Mouse (Mus musculus) midbrain, embryonic 15.5 days (tissue): ENCODE measurements around the gene Fam243. TPM values are rescaled to one million over a fixed set of nuclear protein-coding genes. Genes with fewer than 3 reads are reported as not detected.

Experiments used
- ATAC-seq: fragments of 200-750 bp; cut with Nextera tagmentation; replicated peaks from 2 replicates; pipeline ENCODE4 v1.8.0; 2017; ENCODE audit warnings: moderate TSS enrichment
- H3K27ac ChIP-seq: fragments of 300-500 bp; sonication (generic); 2 replicates; pipeline ENCODE4 v1.5.1; 2015; ENCODE audit warnings: mild to moderate bottlenecking, inconsistent platforms
- H3K27me3 ChIP-seq: fragments of 300-500 bp; sonication (generic); replicated peaks from 2 replicates; pipeline ENCODE4 v1.6.1; 2015; ENCODE audit warnings: inconsistent platforms
- H3K36me3 ChIP-seq: fragments of 300-500 bp; sonication (generic); replicated peaks from 2 replicates; pipeline ENCODE4 v1.6.1; 2015; ENCODE audit warnings: inconsistent platforms
- H3K4me1 ChIP-seq: fragments of 300-500 bp; sonication (generic); 2 replicates; pipeline ENCODE4 v1.6.1; 2015; ENCODE audit warnings: inconsistent platforms
- H3K4me2 ChIP-seq: fragments of 300-500 bp; sonication (generic); 2 replicates; pipeline ENCODE4 v1.6.1; 2015; ENCODE audit warnings: inconsistent platforms, mild to moderate bottlenecking, moderate library complexity
- H3K4me3 ChIP-seq: fragments of 300-500 bp; sonication (generic); 2 replicates; pipeline ENCODE4 v1.5.1; 2015; ENCODE audit warnings: mild to moderate bottlenecking, inconsistent platforms
- H3K9ac ChIP-seq: fragments of 300-500 bp; sonication (generic); 2 replicates; pipeline ENCODE4 v1.6.1; 2015; ENCODE audit warnings: mild to moderate bottlenecking, inconsistent platforms
- H3K9me3 ChIP-seq: fragments of 300-500 bp; sonication (generic); 2 replicates; pipeline ENCODE4 v1.6.1; 2016; ENCODE audit warnings: inconsistent platforms
- WGBS: fragments of 180-500 bp; shearing (Covaris S2); methylation state at CpG from one replicate; pipeline ENCODE4 v1.1.7; 2015; ENCODE audit warnings: mixed read lengths; 5-methylcytosine and 5-hydroxymethylcytosine counted together
- polyA plus RNA-seq: library from polyadenylated mRNA; unstranded; fragments of >200 nt; fragmentation: Nextera tagmentation; extraction: Ambion mirVana; gene quantifications from 2 replicates; pipeline ENCODE4 v1.2.1, GENCODE M21; 2015

Fam243 gene
- polyA plus RNA-seq, 1 experiment from 2014 or later = 0.06 TPM

DNA sequence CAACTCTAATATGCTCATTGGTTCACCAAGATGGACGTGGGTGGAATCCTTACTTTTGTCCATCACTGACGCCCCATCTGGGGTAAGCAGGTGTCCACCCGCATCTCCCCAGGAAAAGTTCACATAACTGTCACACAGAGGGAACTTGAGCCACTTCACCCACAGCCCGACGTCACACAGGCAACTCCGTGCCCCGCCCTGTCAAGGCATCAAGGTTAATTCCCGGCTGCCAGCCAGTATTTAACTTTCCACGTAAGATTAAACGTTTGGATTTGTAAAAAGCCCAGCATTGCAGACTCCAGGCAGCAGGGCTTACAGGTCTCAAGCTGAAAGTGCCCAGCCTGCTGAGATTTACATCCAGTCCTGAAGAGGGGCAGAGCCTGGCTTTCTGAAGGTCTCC lies 29.1 kb downstream of the Fam243 start, which contains the start of gene Kcne2:
Gene Kcne2 (plus strand): TSS at position 289 of the 400 bp plus-strand sequence.
- Histone ChIP-seq H3K36me3 (no peaks in the 10 kb centered on the region), H3K27me3 (no peaks in the 10 kb centered on the region), H3K4me1 (peaks cover 3% of the 10 kb centered on the region; the same call in 1 of the 2 replicates), H3K9me3 (no peaks in the 10 kb centered on the region), H3K27ac (no peak within 1 kb of the TSS), H3K4me2 (no peak within 1 kb of the TSS), H3K4me3 (no peak within 1 kb of the TSS), H3K9ac (no peak within 1 kb of the TSS)
- 74% methylated on average over 10 of the region's 10 CpGs for WGBS
- no peak for ATAC-seq

DNA sequence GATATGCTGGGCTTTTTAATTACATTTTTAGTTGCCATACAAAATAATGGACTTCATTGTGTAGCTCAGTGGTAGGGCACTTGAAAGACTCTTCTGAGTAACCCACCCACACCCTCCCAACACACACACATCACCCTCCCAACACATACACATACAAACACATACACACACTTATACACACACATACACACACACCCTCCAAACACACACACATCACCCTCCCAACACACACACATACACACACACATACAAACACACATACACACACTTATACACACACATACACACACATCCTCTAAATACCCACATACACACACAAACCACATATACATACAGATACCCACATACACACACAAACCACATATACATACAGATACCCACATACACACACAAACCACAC lies 31.2 kb downstream of the Fam243 start:
- Histone ChIP-seq H3K27me3 (no peaks in the 10 kb centered on the region), H3K4me1 (peaks cover 3% of the 10 kb centered on the region; the same call in 1 of the 2 replicates), H3K4me2 (no peak overlapping the region), H3K9me3 (no peaks in the 10 kb centered on the region), H3K4me3 (no peak overlapping the region), H3K9ac (no peak overlapping the region), H3K27ac (no peak overlapping the region), H3K36me3 (no peaks in the 10 kb centered on the region)
- no peak for ATAC-seq

DNA sequence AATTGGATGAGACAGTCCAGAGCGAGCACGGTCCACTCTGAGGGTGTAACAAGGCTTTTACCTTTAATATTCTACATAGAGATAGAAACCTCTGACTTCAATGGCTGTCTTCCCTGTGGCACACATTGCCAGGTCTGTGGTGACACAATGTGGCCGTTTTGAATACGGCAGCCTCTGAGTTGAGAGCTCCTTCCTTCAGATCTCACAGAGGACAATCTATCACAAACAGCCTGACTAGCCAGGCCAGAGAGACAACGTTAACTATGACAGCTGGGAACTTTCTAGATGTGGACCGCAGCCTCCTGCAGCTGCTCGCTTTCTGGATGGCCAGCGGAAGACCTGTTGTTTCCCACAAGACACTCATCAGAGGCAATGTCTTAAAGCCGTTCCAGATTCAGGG lies 32.5 kb downstream of the Fam243 start:
- no peak overlapping the region for H3K9ac ChIP-seq
- no peak overlapping the region for H3K4me2 ChIP-seq
- H3K27ac ChIP-seq = no peak overlapping the region
- no peaks in the 10 kb centered on the region for H3K27me3 ChIP-seq
- no peaks in the 10 kb centered on the region for H3K36me3 ChIP-seq
- H3K9me3 ChIP-seq = no peaks in the 10 kb centered on the region
- 86% methylated on average over 9 of the region's 9 CpGs for WGBS
- no peaks in the 10 kb centered on the region for H3K4me1 ChIP-seq
- ATAC-seq = 0 out of 2 replicates have a peak, but pooled peaks have one; percentile 39
- H3K4me3 ChIP-seq = no peak overlapping the region

DNA sequence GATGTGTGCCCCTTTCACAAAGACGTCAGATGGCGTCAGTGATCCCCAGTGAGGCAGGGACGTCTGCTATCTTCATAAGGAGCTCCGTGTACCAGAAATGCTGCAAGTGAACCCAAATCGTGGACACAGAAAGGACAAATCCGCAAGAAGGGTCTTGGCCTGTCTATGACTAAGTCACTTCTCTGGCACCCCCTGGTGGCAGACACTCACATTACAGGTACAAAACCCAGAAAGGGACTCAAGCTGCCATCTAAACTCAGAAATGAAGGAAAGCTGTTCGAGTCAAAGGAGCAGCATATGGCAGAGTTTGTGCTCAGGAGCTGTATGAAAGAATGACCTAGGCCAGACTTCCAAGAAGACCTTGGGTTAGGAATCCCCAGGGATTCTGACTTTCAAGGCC lies 34.6 kb downstream of the Fam243 start:
- 0 out of 2 replicates have a peak, but pooled peaks have one; percentile 14 for ATAC-seq
- 12% methylated on average over 7 of the region's 7 CpGs for WGBS

DNA sequence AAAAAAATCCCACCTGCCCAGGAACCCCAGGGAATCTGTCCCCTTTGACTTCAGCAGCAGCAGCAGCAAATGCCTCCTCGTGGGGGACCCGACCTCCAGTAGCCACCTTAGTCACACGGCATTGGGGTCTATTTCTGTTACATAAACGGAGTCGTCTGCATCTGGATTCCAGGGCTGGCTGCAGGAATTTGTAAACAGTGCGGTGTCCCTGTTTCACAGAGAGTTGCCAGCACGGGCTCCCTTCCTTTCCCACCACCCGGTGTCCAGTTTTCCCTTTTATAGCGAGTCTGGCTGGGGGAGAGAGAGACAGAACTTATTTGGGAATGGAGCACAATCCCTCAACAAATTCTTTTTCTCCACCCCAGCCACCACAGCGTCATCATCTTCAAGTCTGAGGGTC lies 36.2 kb downstream of the Fam243 start:
- H3K4me2 ChIP-seq = no peak overlapping the region
- no peak for ATAC-seq
- 70% methylated on average over 10 of the region's 10 CpGs for WGBS
- no peaks in the 10 kb centered on the region for H3K4me1 ChIP-seq
- H3K27me3 ChIP-seq = no peaks in the 10 kb centered on the region
- H3K4me3 ChIP-seq = no peak overlapping the region
- no peaks in the 10 kb centered on the region for H3K9me3 ChIP-seq
- no peak overlapping the region for H3K9ac ChIP-seq
- H3K36me3 ChIP-seq = no peaks in the 10 kb centered on the region
- H3K27ac ChIP-seq = no peak overlapping the region

More for the DNA sequence above, 34.6 kb downstream of the Fam243 start:
- no peak overlapping the region for H3K4me3 ChIP-seq
- H3K9ac ChIP-seq = no peak overlapping the region
- H3K36me3 ChIP-seq = no peaks in the 10 kb centered on the region
- no peaks in the 10 kb centered on the region for H3K9me3 ChIP-seq
- H3K4me2 ChIP-seq = no peak overlapping the region
- no peaks in the 10 kb centered on the region for H3K27me3 ChIP-seq
- H3K4me1 ChIP-seq = no peaks in the 10 kb centered on the region
- no peak overlapping the region for H3K27ac ChIP-seq

DNA sequence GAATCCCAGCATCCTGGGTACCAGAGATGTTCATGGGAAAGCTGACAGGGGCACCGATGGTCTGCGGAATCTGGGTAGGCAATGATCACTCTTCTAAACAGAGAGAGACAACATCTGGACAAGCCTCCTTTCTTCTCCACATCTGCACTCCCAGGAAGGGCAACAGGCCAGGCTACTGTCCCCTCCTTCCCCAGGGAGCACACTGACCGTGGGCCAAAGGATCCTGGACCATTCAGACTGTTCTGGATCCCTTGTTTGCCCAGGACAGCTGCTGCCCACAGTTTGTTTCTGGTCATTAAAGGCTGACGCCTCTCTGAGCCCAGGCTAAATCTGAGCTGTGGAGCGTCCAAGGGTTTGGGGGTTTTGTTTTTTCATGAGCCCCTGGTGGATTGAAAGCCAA lies 38.6 kb downstream of the Fam243 start:
- Histone ChIP-seq H3K27me3 (no peaks in the 10 kb centered on the region), H3K9ac (no peak overlapping the region), H3K4me1 (no peaks in the 10 kb centered on the region), H3K9me3 (no peaks in the 10 kb centered on the region), H3K4me3 (no peak overlapping the region), H3K4me2 (no peak overlapping the region), H3K27ac (no peak overlapping the region), H3K36me3 (no peaks in the 10 kb centered on the region)
- WGBS = 67% methylated on average over 5 of the region's 5 CpGs
- ATAC-seq = no peak

DNA sequence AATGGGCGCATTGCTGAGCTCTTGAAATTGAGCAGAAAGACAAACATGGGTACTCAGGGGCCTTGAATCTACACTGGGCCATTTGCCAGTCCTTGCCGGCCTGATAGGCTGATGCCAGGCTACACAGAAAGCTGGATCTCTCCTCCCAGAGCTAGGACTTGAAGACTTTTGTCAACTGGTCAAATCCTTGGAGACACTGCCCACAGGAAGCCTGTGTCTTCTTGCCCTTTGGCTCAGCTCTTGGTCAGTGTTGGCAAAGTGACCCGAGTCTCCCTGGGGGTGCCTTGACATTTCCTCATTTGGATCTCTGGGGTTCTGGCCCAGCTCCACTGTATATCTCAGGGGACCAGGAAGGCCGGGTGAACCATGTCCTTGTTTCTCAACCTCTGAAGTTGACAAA lies 45.7 kb downstream of the Fam243 start:
- no peak for ATAC-seq
- Histone ChIP-seq H3K4me1 (no peaks in the 10 kb centered on the region), H3K4me3 (no peak overlapping the region), H3K9ac (no peak overlapping the region), H3K4me2 (no peak overlapping the region), H3K27me3 (no peaks in the 10 kb centered on the region), H3K36me3 (no peaks in the 10 kb centered on the region), H3K27ac (no peak overlapping the region), H3K9me3 (no peaks in the 10 kb centered on the region)
- WGBS = 88% methylated on average over 4 of the region's 4 CpGs

DNA sequence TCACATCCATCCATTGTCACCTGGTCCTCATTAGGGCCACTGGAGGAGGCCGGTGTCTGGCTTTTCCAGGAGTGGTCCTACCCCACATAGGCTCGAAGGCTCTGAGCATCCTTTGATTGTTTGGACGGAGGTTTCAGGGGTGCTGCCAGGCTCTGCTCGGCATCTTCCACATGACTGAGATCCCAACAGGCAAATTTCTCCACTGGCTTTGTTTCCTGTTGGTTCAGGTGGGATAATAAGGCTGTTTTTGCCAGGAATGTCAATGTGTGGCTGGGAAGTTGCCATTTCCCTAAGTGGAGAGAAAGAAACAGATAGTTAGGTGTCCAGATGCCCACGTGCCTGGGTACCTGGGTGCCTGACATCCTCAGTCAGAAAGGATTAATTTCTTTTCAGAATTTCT lies 46.7 kb downstream of the Fam243 start:
- no peaks in the 10 kb centered on the region for H3K4me1 ChIP-seq
- no peak overlapping the region for H3K27ac ChIP-seq
- WGBS = 86% methylated on average over 5 of the region's 5 CpGs
- H3K27me3 ChIP-seq = no peaks in the 10 kb centered on the region
- no peaks in the 10 kb centered on the region for H3K36me3 ChIP-seq
- ATAC-seq = no peak
- H3K9me3 ChIP-seq = no peaks in the 10 kb centered on the region
- H3K4me2 ChIP-seq = no peak overlapping the region
- H3K4me3 ChIP-seq = no peak overlapping the region
- no peak overlapping the region for H3K9ac ChIP-seq

Other genes starting within 250 kb of the Fam243 start
- 6.8 and 7.6 TPM in 2 replicates for gene Kcne2, start 29.1 kb downstream of the Fam243 start, polyA plus RNA-seq
- 57.3 and 58.1 TPM in 2 replicates for gene Smim11, start 20.2 kb downstream of the Fam243 start, polyA plus RNA-seq
- gene Kcne1, start 38.0 kb upstream of the Fam243 start, polyA plus RNA-seq = 0.31 TPM in 1 of 2 replicates, not detected in the other
- gene Rcan1, start 149.4 kb upstream of the Fam243 start, polyA plus RNA-seq = 82.1 and 82.9 TPM in 2 replicates
- gene Clic6, start 164.3 kb upstream of the Fam243 start, polyA plus RNA-seq = 3.2 and 3.7 TPM in 2 replicates